Mouse (Mus musculus): Measurements from ENCODE around the gene Gm26992. TPM values are rescaled to one million over a fixed set of nuclear protein-coding genes. Genes with fewer than 3 reads are reported as not detected.
A peak's percentile ranks its signal among the peaks of the same experiment; 100 is the strongest.

The Gm26992 gene
- polyA plus RNA-seq, 1 experiment from 2014 or later: not detected

DNA sequence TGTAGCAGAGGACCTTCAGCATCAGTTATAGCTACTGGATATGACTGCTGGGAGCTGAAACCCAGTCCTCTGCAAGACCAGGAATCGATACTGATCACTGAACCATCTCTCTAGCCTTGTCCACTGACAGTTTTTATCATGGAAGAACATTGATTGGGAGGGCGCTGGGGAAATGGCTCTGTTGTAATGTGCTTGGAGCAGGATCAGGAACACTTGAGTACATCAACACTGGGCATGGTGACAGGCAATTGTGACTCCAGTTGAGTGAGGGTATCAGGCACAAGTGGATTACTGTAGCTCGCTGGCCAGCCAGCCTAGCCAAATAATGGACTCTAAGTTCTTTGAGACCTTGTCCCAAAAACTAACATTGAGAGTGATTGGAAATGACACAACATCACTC, 77.6 kb downstream of the Gm26992 start:
- Histone ChIP-seq H3K27me3 (ENCODE audit: insufficient read depth, low read length) (no peaks in the 10 kb centered on the region), H3K4me2 (ENCODE audit: low read length) (no peak overlapping the region), H3K36me3 (ENCODE audit: insufficient read depth, low read length) (peaks cover 2% of the 10 kb centered on the region; the same call in 1 of the 2 replicates), H3K4me3 (replicated peaks; ENCODE audit: low read depth, low read length) (no peak overlapping the region), H3K9ac (ENCODE audit: low read depth, low read length) (no peak overlapping the region), H3K9me3 (replicated peaks; ENCODE audit: low read length) (no peaks in the 10 kb centered on the region), H3K27ac (no peak overlapping the region), H3K4me1 (replicated peaks; ENCODE audit: insufficient read depth, low read length) (no peaks in the 10 kb centered on the region)
- ATAC-seq (replicated peaks; ENCODE audit: low FRiP score, low read depth) (no peak), DNase-seq (ENCODE audit: low spot score) (no peak)
- 94% methylated on average over 3 of the region's 3 CpGs for WGBS
- TF ChIP-seq CTCF (IDR thresholded peaks at IDR 0.05; ENCODE audit: low read depth): no peak

DNA sequence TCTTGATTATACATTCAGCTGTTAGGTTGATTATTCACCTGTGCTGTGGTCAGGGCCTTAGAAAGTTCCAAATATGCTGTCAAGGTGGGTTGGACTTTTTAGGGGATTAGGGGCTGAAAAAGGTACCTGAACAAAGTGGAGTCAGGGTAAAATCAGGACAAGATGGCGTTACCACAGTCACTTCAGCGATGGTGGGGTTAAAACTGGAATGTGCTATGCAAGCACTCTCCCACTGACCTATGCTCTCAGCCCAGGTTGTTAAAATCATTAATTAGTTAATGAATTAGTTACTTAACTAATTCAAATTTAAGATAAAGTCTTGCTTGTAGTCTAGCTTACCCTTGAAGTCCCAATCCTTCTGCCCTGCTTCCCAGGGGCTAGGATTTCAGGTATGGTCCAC, 78.3 kb downstream of the Gm26992 start:
- H3K9ac ChIP-seq (ENCODE audit: low read depth, low read length): no peak overlapping the region
- WGBS: 70% methylated on average over 2 of the region's 2 CpGs
- H3K27ac ChIP-seq: peak overlapping the region; percentile 50; the same call in 1 of the 2 replicates
- H3K9me3 ChIP-seq (replicated peaks; ENCODE audit: low read length): no peaks in the 10 kb centered on the region
- no peak for TF ChIP-seq CTCF (IDR thresholded peaks at IDR 0.05; ENCODE audit: low read depth)
- H3K27me3 ChIP-seq (ENCODE audit: insufficient read depth, low read length): no peaks in the 10 kb centered on the region
- DNase-seq (ENCODE audit: low spot score) (no peak), ATAC-seq (replicated peaks; ENCODE audit: low FRiP score, low read depth) (peak; percentile 52; the same call in 1 of the 2 replicates)
- no peaks in the 10 kb centered on the region for H3K4me1 ChIP-seq (replicated peaks; ENCODE audit: insufficient read depth, low read length)
- H3K4me2 ChIP-seq (ENCODE audit: low read length): no peak overlapping the region
- peaks cover 2% of the 10 kb centered on the region; the same call in 1 of the 2 replicates for H3K36me3 ChIP-seq (ENCODE audit: insufficient read depth, low read length)
- H3K4me3 ChIP-seq (replicated peaks; ENCODE audit: low read depth, low read length): no peak overlapping the region

DNA sequence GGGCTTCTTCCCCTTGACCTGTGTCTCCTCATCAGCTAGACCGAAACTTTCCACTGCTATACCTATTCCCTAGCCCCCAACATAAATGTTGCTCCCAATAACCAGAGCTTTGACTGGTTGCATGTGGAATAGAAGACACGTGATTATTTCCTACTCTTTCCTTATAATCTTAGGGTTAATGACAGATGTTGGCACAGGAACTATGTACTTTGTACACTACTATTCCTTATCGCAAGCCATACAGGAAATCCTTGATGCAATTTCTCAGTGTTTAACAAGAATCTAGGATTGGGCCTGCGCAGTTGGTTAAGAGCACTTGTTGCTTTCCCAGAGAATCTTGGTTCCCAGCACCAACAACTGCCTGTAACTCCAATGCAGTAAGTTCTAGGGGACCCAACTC, 86.4 kb downstream of the Gm26992 start:
- TF ChIP-seq CTCF (IDR thresholded peaks at IDR 0.05; ENCODE audit: low read depth): no peak
- 95% methylated on average over 4 of the region's 4 CpGs for WGBS
- no peaks in the 10 kb centered on the region for H3K27me3 ChIP-seq (ENCODE audit: insufficient read depth, low read length)
- H3K4me1 ChIP-seq (replicated peaks; ENCODE audit: insufficient read depth, low read length): no peaks in the 10 kb centered on the region
- no peak for DNase-seq (ENCODE audit: low spot score)
- no peak overlapping the region for H3K27ac ChIP-seq
- H3K9me3 ChIP-seq (replicated peaks; ENCODE audit: low read length): no peaks in the 10 kb centered on the region
- H3K36me3 ChIP-seq (ENCODE audit: insufficient read depth, low read length): 0 out of 2 replicates have a peak, but pooled peaks cover 3% of the 10 kb centered on the region
- no peak for ATAC-seq (replicated peaks; ENCODE audit: low FRiP score, low read depth)
- no peak overlapping the region for H3K4me2 ChIP-seq (ENCODE audit: low read length)
- no peak overlapping the region for H3K4me3 ChIP-seq (replicated peaks; ENCODE audit: low read depth, low read length)
- no peak overlapping the region for H3K9ac ChIP-seq (ENCODE audit: low read depth, low read length)

DNA sequence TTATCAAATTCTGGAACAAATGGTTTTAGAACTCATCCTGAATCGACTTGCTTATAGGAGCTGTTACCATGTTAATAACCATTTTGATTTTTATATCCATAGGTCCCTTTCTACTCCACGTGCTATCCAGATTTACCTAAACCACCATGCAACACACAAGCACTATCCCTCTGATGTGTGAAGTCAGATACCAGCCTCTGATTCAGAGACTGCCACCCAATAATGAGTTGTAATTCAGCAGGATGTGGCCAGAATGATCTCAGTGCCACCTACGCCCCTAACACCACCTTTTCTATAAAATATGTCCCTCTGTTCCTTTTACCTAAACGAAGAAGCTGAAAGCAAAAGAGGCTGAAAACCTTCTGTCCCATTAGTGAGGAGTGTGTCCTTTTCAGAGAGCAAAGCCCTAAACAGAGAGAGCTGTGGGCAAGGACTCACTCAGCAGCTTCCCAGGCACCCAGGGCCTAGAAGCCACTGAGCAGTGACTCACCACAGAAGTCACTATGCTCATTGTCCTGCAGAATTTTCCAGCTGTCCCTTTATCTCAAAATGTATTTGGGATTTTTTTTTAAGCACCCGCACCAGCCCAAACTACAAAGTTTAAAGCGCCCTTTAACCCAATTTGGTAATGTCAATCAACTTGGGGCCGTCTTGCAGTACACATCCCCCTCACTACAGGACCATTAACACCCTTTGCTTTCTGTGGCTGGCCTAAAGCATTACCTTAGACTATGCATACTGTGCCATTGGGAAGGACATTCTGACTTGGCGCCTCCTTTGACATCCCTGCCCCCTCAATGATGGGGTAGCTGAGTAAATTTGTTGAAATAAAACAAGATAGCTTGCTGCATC, 87.6 kb downstream of the Gm26992 start:
- TF ChIP-seq CTCF (IDR thresholded peaks at IDR 0.05; ENCODE audit: low read depth): no peak

DNA sequence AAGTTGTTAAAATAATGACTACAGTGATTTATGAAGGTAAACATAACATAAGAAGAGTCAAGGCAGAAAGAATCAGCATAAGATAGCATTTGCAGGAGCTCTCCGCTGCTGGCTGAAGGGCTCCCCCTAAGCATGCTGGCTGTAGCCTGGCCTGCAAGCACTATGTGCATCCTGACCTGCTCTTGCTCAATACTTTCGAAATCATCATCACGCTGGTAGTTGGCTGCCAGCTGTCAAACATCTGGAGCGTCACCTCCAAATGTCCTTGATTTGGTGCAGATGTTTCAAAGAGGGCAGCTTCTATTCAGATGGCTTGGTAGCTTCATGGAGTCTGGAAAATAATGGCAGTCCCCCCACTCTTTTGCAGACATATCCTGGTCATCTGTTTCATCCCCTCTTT, 93.0 kb downstream of the Gm26992 start:
- no peak for ATAC-seq (replicated peaks; ENCODE audit: low FRiP score, low read depth)
- Histone ChIP-seq H3K27me3 (ENCODE audit: insufficient read depth, low read length) (no peaks in the 10 kb centered on the region), H3K4me3 (replicated peaks; ENCODE audit: low read depth, low read length) (no peak overlapping the region), H3K36me3 (ENCODE audit: insufficient read depth, low read length) (no peaks in the 10 kb centered on the region), H3K9me3 (replicated peaks; ENCODE audit: low read length) (no peaks in the 10 kb centered on the region), H3K9ac (ENCODE audit: low read depth, low read length) (no peak overlapping the region), H3K4me2 (ENCODE audit: low read length) (no peak overlapping the region), H3K27ac (no peak overlapping the region), H3K4me1 (replicated peaks; ENCODE audit: insufficient read depth, low read length) (no peaks in the 10 kb centered on the region)
- WGBS: 59% methylated on average over 4 of the region's 4 CpGs
- DNase-seq (ENCODE audit: low spot score): no peak
- no peak for TF ChIP-seq CTCF (IDR thresholded peaks at IDR 0.05; ENCODE audit: low read depth)

More for the DNA sequence above, 87.6 kb downstream of the Gm26992 start:
- Histone ChIP-seq H3K27ac (no peak overlapping the region), H3K36me3 (ENCODE audit: insufficient read depth, low read length) (0 out of 2 replicates have a peak, but pooled peaks cover 3% of the 10 kb centered on the region), H3K27me3 (ENCODE audit: insufficient read depth, low read length) (no peaks in the 10 kb centered on the region), H3K4me2 (ENCODE audit: low read length) (no peak overlapping the region), H3K4me3 (replicated peaks; ENCODE audit: low read depth, low read length) (no peak overlapping the region), H3K9ac (ENCODE audit: low read depth, low read length) (no peak overlapping the region), H3K4me1 (replicated peaks; ENCODE audit: insufficient read depth, low read length) (no peaks in the 10 kb centered on the region), H3K9me3 (replicated peaks; ENCODE audit: low read length) (no peaks in the 10 kb centered on the region)
- no peak for DNase-seq (ENCODE audit: low spot score)
- 78% methylated on average over 8 of the region's 8 CpGs for WGBS
- no peak for ATAC-seq (replicated peaks; ENCODE audit: low FRiP score, low read depth)

DNA sequence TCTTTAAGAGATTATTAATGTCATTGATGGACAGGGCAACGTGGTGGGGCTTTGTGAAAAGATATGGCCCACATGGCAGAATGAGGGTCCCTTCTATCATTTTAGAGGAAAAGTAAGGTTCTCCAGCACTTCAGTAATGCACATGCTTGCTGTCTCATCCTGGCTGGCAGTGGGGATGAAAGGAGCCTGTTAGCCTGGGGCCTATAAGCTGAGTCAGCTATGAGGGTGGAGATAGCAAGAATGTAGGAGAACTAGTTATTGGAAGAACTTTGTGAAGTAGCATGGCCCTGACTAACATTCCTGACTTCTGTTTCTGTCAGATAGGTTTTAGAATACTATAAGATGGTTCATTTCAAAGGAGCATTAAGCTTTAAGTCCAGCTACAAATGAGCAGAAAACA, 93.5 kb downstream of the Gm26992 start:
- Histone ChIP-seq H3K9me3 (replicated peaks; ENCODE audit: low read length) (no peaks in the 10 kb centered on the region), H3K4me2 (ENCODE audit: low read length) (no peak overlapping the region), H3K4me3 (replicated peaks; ENCODE audit: low read depth, low read length) (no peak overlapping the region), H3K9ac (ENCODE audit: low read depth, low read length) (no peak overlapping the region), H3K27ac (no peak overlapping the region), H3K27me3 (ENCODE audit: insufficient read depth, low read length) (no peaks in the 10 kb centered on the region), H3K4me1 (replicated peaks; ENCODE audit: insufficient read depth, low read length) (no peaks in the 10 kb centered on the region), H3K36me3 (ENCODE audit: insufficient read depth, low read length) (no peaks in the 10 kb centered on the region)
- DNase-seq (ENCODE audit: low spot score): no peak
- TF ChIP-seq CTCF (IDR thresholded peaks at IDR 0.05; ENCODE audit: low read depth): no peak
- WGBS: 77% methylated on average over 1 of the region's 1 CpGs
- ATAC-seq (replicated peaks; ENCODE audit: low FRiP score, low read depth): no peak

Measured in kidney, postnatal 0 days (tissue).